Mouse (Mus musculus) neural tube, embryonic 15.5 days (tissue): ENCODE measurements around the gene Rbks. TPM values are rescaled to one million over a fixed set of nuclear protein-coding genes. Genes with fewer than 3 reads are reported as not detected.

Source experiments
- ATAC-seq: fragments of 200-750 bp; cut with Nextera tagmentation; 2 replicates; pipeline ENCODE4 v1.8.0; 2017; ENCODE audit warnings: mild to moderate bottlenecking, moderate TSS enrichment, moderate library complexity; ENCODE audit not compliant: low FRiP score
- H3K27ac ChIP-seq: fragments of 300-500 bp; sonication (generic); replicated peaks from 2 replicates; pipeline ENCODE4 v1.5.1; 2015; ENCODE audit warnings: mild to moderate bottlenecking, inconsistent platforms
- H3K27me3 ChIP-seq: fragments of 300-500 bp; sonication (generic); replicated peaks from 2 replicates; pipeline ENCODE4 v1.6.1; 2015; ENCODE audit warnings: inconsistent platforms
- H3K36me3 ChIP-seq: fragments of 300-500 bp; sonication (generic); 2 replicates; pipeline ENCODE4 v1.6.1; 2015; ENCODE audit warnings: inconsistent platforms
- H3K4me1 ChIP-seq: fragments of 300-500 bp; sonication (generic); 2 replicates; pipeline ENCODE4 v1.6.1; 2015; ENCODE audit warnings: inconsistent platforms
- H3K4me2 ChIP-seq: fragments of 300-500 bp; sonication (generic); 2 replicates; pipeline ENCODE4 v1.6.1; 2015; ENCODE audit warnings: inconsistent platforms, mild to moderate bottlenecking, moderate library complexity
- H3K4me3 ChIP-seq: fragments of 300-500 bp; sonication (generic); replicated peaks from 2 replicates; pipeline ENCODE4 v1.5.1; 2015; ENCODE audit warnings: mild to moderate bottlenecking, inconsistent platforms
- H3K9ac ChIP-seq: fragments of 300-500 bp; sonication (generic); replicated peaks from 2 replicates; pipeline ENCODE4 v1.6.1; 2015; ENCODE audit warnings: mild to moderate bottlenecking, inconsistent platforms
- H3K9me3 ChIP-seq: fragments of 300-500 bp; sonication (generic); replicated peaks from 2 replicates; pipeline ENCODE4 v1.6.1; 2016; ENCODE audit warnings: inconsistent platforms
- WGBS: fragments of 180-500 bp; shearing (Covaris S2); methylation state at CpG from one replicate; pipeline ENCODE4 v1.1.7; 2015; ENCODE audit warnings: mixed read lengths; 5-methylcytosine and 5-hydroxymethylcytosine counted together
- polyA plus RNA-seq: library from polyadenylated mRNA; unstranded; fragments of >200 nt; fragmentation: Nextera tagmentation; extraction: Ambion mirVana; gene quantifications from 2 replicates; pipeline ENCODE4 v1.2.1, GENCODE M21; 2015

The Rbks gene
- polyA plus RNA-seq, 1 experiment from 2014 or later, result 2.3 TPM

GRCm38 (mm10) chr5:31671137-31671536 lies 26.3 kb downstream of the Rbks start:
- WGBS, result 64% methylated on average over 2 of the region's 2 CpGs
- Histone ChIP-seq H3K27me3 (no peaks in the 10 kb centered on the region), H3K9me3 (no peaks in the 10 kb centered on the region), H3K36me3 (no peaks in the 10 kb centered on the region), H3K27ac (no peak overlapping the region), H3K9ac (no peak overlapping the region), H3K4me1 (no peaks in the 10 kb centered on the region), H3K4me3 (no peak overlapping the region), H3K4me2 (no peak overlapping the region)
- no peak for ATAC-seq

GRCm38 (mm10) chr5:31669984-31670383 lies 27.4 kb downstream of the Rbks start:
- no peak for ATAC-seq
- H3K27me3 ChIP-seq, result no peaks in the 10 kb centered on the region
- H3K9me3 ChIP-seq, result no peaks in the 10 kb centered on the region
- no peaks in the 10 kb centered on the region for H3K36me3 ChIP-seq
- no peak overlapping the region for H3K4me3 ChIP-seq
- H3K4me1 ChIP-seq, result no peaks in the 10 kb centered on the region
- H3K9ac ChIP-seq, result no peak overlapping the region
- no peak overlapping the region for H3K27ac ChIP-seq
- 76% methylated on average over 5 of the region's 5 CpGs for WGBS
- no peak overlapping the region for H3K4me2 ChIP-seq

- no peak overlapping the region for H3K4me2 ChIP-seq
- no peak overlapping the region for H3K9ac ChIP-seq
- no peak overlapping the region for H3K27ac ChIP-seq
- H3K27me3 ChIP-seq, result no peaks in the 10 kb centered on the region
- no peaks in the 10 kb centered on the region for H3K4me1 ChIP-seq
- H3K36me3 ChIP-seq, result no peaks in the 10 kb centered on the region
- no peak overlapping the region for H3K4me3 ChIP-seq
- H3K9me3 ChIP-seq, result no peaks in the 10 kb centered on the region
- ATAC-seq, result no peak
- WGBS, result 79% methylated on average over 13 of the region's 13 CpGs
These were observed 29.0 kb downstream of the Rbks start for GRCm38 (mm10) chr5:31668325-31668968.

- Histone ChIP-seq H3K4me1 (no peaks in the 10 kb centered on the region), H3K27me3 (no peaks in the 10 kb centered on the region), H3K4me2 (no peak overlapping the region), H3K27ac (no peak overlapping the region), H3K9ac (no peak overlapping the region), H3K9me3 (no peaks in the 10 kb centered on the region), H3K36me3 (no peaks in the 10 kb centered on the region), H3K4me3 (no peak overlapping the region)
- 26% methylated on average over 1 of the region's 1 CpGs for WGBS
- no peak for ATAC-seq
These were observed 31.3 kb downstream of the Rbks start for GRCm38 (mm10) chr5:31666176-31666575.

- Histone ChIP-seq H3K4me3 (no peak overlapping the region), H3K4me1 (no peaks in the 10 kb centered on the region), H3K27me3 (no peaks in the 10 kb centered on the region), H3K27ac (no peak overlapping the region), H3K36me3 (0 out of 2 replicates have a peak, but pooled peaks cover 4% of the 10 kb centered on the region), H3K9ac (no peak overlapping the region), H3K4me2 (no peak overlapping the region), H3K9me3 (no peaks in the 10 kb centered on the region)
- 96% methylated on average over 1 of the region's 1 CpGs for WGBS
- ATAC-seq, result no peak
These were observed 41.7 kb downstream of the Rbks start for GRCm38 (mm10) chr5:31655688-31656190.

GRCm38 (mm10) chr5:31650518-31651288 lies 46.7 kb downstream of the Rbks start:
- Histone ChIP-seq H3K36me3 (0 out of 2 replicates have a peak, but pooled peaks cover 4% of the 10 kb centered on the region), H3K9ac (no peak overlapping the region), H3K4me2 (no peak overlapping the region), H3K9me3 (no peaks in the 10 kb centered on the region), H3K4me3 (no peak overlapping the region), H3K27me3 (no peaks in the 10 kb centered on the region), H3K27ac (no peak overlapping the region), H3K4me1 (no peaks in the 10 kb centered on the region)
- ATAC-seq, result no peak
- 95% methylated on average over 2 of the region's 2 CpGs for WGBS

- Histone ChIP-seq H3K4me1 (no peaks in the 10 kb centered on the region), H3K9me3 (no peaks in the 10 kb centered on the region), H3K27ac (no peak overlapping the region), H3K4me2 (no peak overlapping the region), H3K36me3 (no peaks in the 10 kb centered on the region), H3K9ac (no peak overlapping the region), H3K4me3 (no peak overlapping the region), H3K27me3 (no peaks in the 10 kb centered on the region)
- 84% methylated on average over 2 of the region's 2 CpGs for WGBS
- ATAC-seq, result no peak
These were observed 50.1 kb downstream of the Rbks start for GRCm38 (mm10) chr5:31647327-31647726.

GRCm38 (mm10) chr5:31646574-31646973 lies 50.9 kb downstream of the Rbks start:
- H3K4me2 ChIP-seq, result no peak overlapping the region
- H3K27me3 ChIP-seq, result no peaks in the 10 kb centered on the region
- H3K9ac ChIP-seq, result no peak overlapping the region
- no peak overlapping the region for H3K4me3 ChIP-seq
- no peak for ATAC-seq
- 89% methylated on average over 6 of the region's 6 CpGs for WGBS
- H3K9me3 ChIP-seq, result no peaks in the 10 kb centered on the region
- no peaks in the 10 kb centered on the region for H3K36me3 ChIP-seq
- no peaks in the 10 kb centered on the region for H3K4me1 ChIP-seq
- no peak overlapping the region for H3K27ac ChIP-seq

- Histone ChIP-seq H3K4me1 (no peaks in the 10 kb centered on the region), H3K9ac (no peak overlapping the region), H3K4me3 (no peak overlapping the region), H3K27me3 (no peaks in the 10 kb centered on the region), H3K36me3 (no peaks in the 10 kb centered on the region), H3K27ac (no peak overlapping the region), H3K9me3 (no peaks in the 10 kb centered on the region), H3K4me2 (no peak overlapping the region)
- no peak for ATAC-seq
- 92% methylated on average over 6 of the region's 6 CpGs for WGBS
These were observed 51.6 kb downstream of the Rbks start for GRCm38 (mm10) chr5:31645798-31646197.

GRCm38 (mm10) chr5:31644847-31645246 lies 52.6 kb downstream of the Rbks start:
- no peak overlapping the region for H3K9ac ChIP-seq
- H3K27ac ChIP-seq, result no peak overlapping the region
- no peak overlapping the region for H3K4me3 ChIP-seq
- H3K9me3 ChIP-seq, result no peaks in the 10 kb centered on the region
- no peaks in the 10 kb centered on the region for H3K27me3 ChIP-seq
- no peak overlapping the region for H3K4me2 ChIP-seq
- WGBS, result 91% methylated on average over 6 of the region's 6 CpGs
- no peaks in the 10 kb centered on the region for H3K36me3 ChIP-seq
- ATAC-seq, result no peak
- no peaks in the 10 kb centered on the region for H3K4me1 ChIP-seq

- Histone ChIP-seq H3K9ac (no peak overlapping the region), H3K4me3 (no peak overlapping the region), H3K9me3 (no peaks in the 10 kb centered on the region), H3K4me1 (no peaks in the 10 kb centered on the region), H3K27ac (no peak overlapping the region), H3K36me3 (no peaks in the 10 kb centered on the region), H3K27me3 (no peaks in the 10 kb centered on the region), H3K4me2 (no peak overlapping the region)
- ATAC-seq, result no peak
- 93% methylated on average over 4 of the region's 4 CpGs for WGBS
These were observed 53.2 kb downstream of the Rbks start for GRCm38 (mm10) chr5:31644272-31644671.

- H3K27ac ChIP-seq, result no peak overlapping the region
- no peaks in the 10 kb centered on the region for H3K36me3 ChIP-seq
- WGBS, result 93% methylated on average over 3 of the region's 3 CpGs
- no peak overlapping the region for H3K9ac ChIP-seq
- H3K4me2 ChIP-seq, result no peak overlapping the region
- no peaks in the 10 kb centered on the region for H3K9me3 ChIP-seq
- ATAC-seq, result no peak
- H3K4me1 ChIP-seq, result no peaks in the 10 kb centered on the region
- no peaks in the 10 kb centered on the region for H3K27me3 ChIP-seq
- H3K4me3 ChIP-seq, result no peak overlapping the region
These were observed 55.1 kb downstream of the Rbks start for GRCm38 (mm10) chr5:31642300-31642699.
